Mouse (Mus musculus) left cerebral cortex, adult 9 months (tissue): ENCODE results near the gene Gm5622.
"Not testable (repeated sequence)": the region's sequence is repeated elsewhere in the genome, so short reads cannot be mapped to it uniquely, and the experiment has no call there.

Experiments used
- DNase-seq, 2 experiments: peaks; one replicate each; pipeline ENCODE4 v3.0.0; 2022; ENCODE audit warnings: low spot score in 2 of 2

Gene Gm5622

DNA sequence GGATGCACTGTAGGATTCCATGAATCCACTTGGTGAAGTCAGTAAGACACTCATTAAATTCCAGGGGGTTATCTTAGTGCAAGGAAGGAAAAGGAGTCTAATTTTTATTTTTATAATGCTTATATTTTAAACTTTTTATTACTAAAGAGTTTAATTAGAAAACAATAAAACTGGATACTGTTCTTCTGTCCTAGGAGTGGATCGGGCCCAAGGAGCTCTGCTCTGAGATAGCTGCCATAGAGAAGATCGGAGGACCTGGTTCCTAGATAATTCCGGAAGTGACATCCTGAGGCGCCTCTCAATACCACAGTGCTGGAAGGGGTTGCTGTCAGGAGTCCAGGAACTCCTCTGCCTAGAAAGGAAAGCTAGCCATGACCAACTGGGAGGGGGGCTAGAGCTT lies at the start of gene Gm5622:
Gene Gm5622, plus strand, starts transcription at position 301 of the 400 bp plus-strand sequence.
- DNase-seq: no peak

DNA sequence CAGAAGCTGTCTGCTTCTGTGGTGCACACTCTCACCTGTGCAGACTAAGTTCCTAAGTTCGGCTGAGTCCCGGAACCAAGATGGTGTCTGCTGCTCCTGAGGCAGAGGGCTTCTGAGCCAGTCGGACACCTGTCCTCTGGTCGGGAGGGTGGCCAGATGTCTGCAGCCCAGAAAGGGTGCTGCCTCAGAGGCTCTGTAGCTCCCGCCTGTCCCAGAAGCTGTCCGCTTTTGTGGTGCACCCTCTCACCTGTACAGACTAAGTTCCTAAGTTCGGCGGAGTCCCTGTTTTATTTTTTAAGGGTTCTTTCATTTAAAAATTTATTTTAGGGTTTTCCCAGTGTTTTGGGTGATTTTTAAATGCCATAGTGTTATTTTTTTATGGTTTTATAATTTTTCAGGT lies 45.2 kb upstream of the Gm5622 start:
- DNase-seq: no peak

DNA sequence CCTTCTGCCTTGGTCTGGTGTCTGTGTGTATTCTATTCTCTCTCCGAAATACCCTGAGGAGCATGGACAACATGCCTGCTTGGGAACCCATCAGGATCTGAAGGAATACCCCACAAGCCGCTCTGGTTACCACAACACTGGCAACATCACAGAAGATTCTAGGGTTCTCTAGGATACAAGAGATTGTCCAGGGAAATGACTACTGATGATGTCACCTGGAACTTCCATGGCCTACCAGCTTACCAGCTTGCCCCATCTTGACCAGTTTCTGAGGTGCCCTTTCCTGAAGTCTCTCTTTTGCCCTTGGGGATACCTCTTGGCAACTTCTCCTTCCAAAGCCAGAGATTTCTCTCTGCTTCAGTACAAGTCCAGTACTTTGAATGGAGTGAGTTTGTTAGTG lies 21.4 kb downstream of the Gm5622 start, which contains the start of gene Gm17175:
Gene Gm17175, minus strand, starts transcription at position 101 of the 400 bp plus-strand sequence.
- not testable (repeated sequence) for DNase-seq

DNA sequence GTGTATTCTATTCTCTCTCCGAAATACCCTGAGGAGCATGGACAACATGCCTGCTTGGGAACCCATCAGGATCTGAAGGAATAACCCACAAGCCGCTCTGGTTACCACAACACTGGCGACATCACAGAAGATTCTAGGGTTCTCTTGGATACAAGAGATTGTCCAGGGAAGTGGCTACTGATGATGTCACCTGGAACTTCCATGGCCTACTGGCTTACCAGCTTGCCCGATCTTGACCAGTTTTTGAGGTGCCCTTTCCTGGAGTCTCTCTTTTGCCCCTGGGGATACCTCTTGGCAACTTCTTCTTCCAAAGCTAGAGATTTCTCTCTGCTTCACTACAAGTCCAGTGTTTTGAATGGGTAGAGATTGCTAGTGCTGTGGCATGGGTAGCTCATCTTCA lies 39.4 kb downstream of the Gm5622 start, which contains the start of gene Gm17174:
Gene Gm17174, minus strand, starts transcription at position 101 of the 400 bp plus-strand sequence.
- DNase-seq: not testable (repeated sequence)

DNA sequence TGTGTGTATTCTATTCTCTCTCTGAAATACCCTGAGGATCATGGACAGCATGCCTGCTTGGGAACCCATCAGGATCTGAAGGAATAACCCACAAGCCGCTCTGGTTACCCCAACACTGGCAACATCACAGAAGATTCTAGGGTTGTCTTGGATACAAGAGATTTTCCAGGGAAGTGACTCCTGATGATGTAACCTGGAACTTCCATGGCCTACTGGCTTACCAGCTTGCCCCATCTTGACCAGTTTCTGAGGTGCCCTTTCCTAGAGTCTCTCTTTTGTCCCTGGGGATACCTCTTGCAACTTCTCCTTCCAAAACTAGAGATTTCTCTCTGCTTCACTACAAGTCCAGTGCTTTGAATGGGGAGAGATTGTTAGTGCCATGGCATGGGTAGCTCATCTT lies 58.6 kb downstream of the Gm5622 start, which contains the start of gene Gm17078:
Gene Gm17078, minus strand, starts transcription at position 101 of the 400 bp plus-strand sequence.
- no peak for DNase-seq

DNA sequence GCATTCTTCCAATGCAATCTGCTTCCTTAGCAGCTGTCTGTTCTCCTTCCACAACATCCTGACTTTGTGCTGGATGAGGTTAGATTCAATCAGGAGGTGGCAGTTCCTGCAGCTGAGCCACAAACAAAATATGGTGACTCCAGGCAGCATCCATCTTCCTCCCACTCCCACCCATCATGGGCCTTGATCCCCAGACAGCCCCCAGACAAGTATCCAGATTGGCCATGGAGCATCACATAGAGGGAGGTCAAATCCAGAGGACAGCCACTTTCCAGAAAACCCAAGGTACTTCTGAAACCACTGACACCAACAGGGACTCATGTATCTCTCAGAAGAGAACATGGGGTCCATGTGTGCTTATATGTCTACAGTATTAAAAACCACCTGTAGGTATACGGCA lies 79.8 kb downstream of the Gm5622 start:
- DNase-seq: peak in 1 of 2 experiments; percentile 18

DNA sequence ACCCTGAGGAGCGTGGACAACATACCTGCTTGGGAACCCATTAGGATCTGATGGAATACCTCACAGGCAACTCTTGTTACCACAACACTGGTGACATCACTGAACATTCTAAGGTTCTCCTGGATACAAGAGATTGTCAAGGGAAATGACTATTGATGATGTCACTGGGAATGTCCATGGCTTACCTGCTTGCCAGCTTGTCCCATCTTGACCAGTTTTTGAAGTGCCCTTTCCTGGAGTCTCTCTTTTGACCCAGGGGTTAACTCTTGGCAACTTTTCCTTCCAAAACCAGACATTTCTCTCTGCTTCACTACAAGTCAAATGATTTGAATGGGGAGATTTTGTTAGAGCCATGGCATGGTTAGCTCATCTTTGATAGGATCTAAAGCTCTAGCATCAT lies 83.0 kb downstream of the Gm5622 start, which contains the start of gene Gm4181:
Gene Gm4181, minus strand, starts transcription at position 101 of the 400 bp plus-strand sequence.
- DNase-seq: not testable (repeated sequence)

DNA sequence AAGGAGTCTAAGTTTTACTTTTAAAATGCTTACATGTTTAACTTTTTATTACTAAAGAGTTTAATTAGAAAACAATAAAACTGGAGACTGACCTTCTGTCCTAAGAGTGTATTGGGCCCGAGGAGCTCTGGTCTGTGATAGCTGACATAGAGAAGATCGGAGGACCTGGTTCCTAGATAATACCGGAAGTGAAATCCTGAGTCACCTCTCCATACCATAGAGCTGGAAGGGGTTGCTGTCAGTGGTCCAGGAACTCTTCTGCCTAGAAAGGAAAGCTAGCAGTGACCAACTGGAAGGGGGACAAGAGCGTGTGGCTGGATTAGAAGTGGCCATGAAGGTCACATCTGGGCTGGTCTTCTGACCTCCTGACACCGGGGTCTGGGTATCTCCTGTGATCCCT lies 124.7 kb downstream of the Gm5622 start:
- no peak for DNase-seq

DNA sequence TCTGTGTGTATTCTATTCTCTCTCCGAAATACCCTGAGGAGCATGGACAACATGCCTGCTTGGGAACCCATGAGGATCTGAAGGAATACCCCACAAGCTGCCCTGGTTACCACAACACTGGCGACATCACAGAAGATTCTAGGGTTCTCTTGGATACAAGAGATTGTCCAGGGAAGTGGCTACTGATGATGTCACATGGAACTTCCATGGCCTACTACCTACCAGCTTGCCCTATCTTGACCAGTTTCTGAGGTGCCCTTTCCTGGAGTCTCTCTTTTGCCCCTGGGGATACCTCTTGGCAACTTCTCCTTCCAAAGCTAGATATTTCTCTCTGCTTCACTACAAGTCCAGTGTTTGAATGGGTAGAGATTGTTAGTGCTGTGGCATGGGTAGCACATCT lies 142.8 kb downstream of the Gm5622 start, which contains the start of gene Gm17079:
Gene Gm17079, minus strand, starts transcription at position 101 of the 400 bp plus-strand sequence.
- not testable (repeated sequence) for DNase-seq
